Mouse (Mus musculus) lung, adult 2 months (tissue): ENCODE data around the gene Fbxo7.

Experiments used
- CTCF ChIP-seq: fragments of 200-500 bp; IDR thresholded peaks from 2 replicates; pipeline ENCODE4 v1.5.1; 2011; ENCODE audit warnings: mild to moderate bottlenecking, low read length, control low read depth; ENCODE audit not compliant: insufficient read depth
- POLR2A ChIP-seq: fragments of 200-500 bp; IDR thresholded peaks from 2 replicates; pipeline ENCODE4 v1.6.1; 2011; ENCODE audit warnings: low read depth, mild to moderate bottlenecking, control low read depth, low read length, borderline replicate concordance; ENCODE audit errors: extremely low read depth

- TF ChIP-seq CTCF (no peak), POLR2A (no peak)
These were observed 1.4 kb downstream of the Fbxo7 start for GRCm38 (mm10) chr10:86023149-86023548.
